Mouse (Mus musculus): ENCODE data around the gene Brpf3. TPM values are rescaled to one million over a fixed set of nuclear protein-coding genes. Genes with fewer than 3 reads are reported as not detected.

Brpf3 gene
- polyA plus RNA-seq, 1 experiment from 2014 or later, result 6.0 TPM

Other genes starting within 250 kb of the Brpf3 start
- 0.47 TPM in 1 of 2 replicates, not detected in the other for gene Clps, start 240.3 kb upstream of the Brpf3 start, polyA plus RNA-seq (2014; fragmentation: Nextera tagmentation; extraction: Ambion mirVana)
- gene Lhfpl5, start 225.4 kb upstream of the Brpf3 start, polyA plus RNA-seq (2014; fragmentation: Nextera tagmentation; extraction: Ambion mirVana), result 0.26 and 0.45 TPM in 2 replicates
- 60.6 and 61.1 TPM in 2 replicates for gene Srpk1, start 178.4 kb upstream of the Brpf3 start, polyA plus RNA-seq (2014; fragmentation: Nextera tagmentation; extraction: Ambion mirVana)
- 0.34 and 0.51 TPM in 2 replicates for gene Slc26a8, start 110.9 kb upstream of the Brpf3 start, polyA plus RNA-seq (2014; fragmentation: Nextera tagmentation; extraction: Ambion mirVana)
- 37.6 and 38.3 TPM in 2 replicates for gene Mapk14, start 109.8 kb upstream of the Brpf3 start, polyA plus RNA-seq (2014; fragmentation: Nextera tagmentation; extraction: Ambion mirVana)
- gene AC170998.1, start 75.0 kb upstream of the Brpf3 start, polyA plus RNA-seq (2014; fragmentation: Nextera tagmentation; extraction: Ambion mirVana), result 2.2 and 2.5 TPM in 2 replicates
- 1.7 and 2.5 TPM in 2 replicates for gene Mapk13, start 31.8 kb upstream of the Brpf3 start, polyA plus RNA-seq (2014; fragmentation: Nextera tagmentation; extraction: Ambion mirVana)
- 0.11 TPM in 1 of 2 replicates, not detected in the other for gene Pnpla1, start 57.3 kb downstream of the Brpf3 start, polyA plus RNA-seq (2014; fragmentation: Nextera tagmentation; extraction: Ambion mirVana)
- 0.09 TPM in 2 replicates for gene 4930539E08Rik, start 114.2 kb downstream of the Brpf3 start, polyA plus RNA-seq (2014; fragmentation: Nextera tagmentation; extraction: Ambion mirVana)
- gene Pxt1, start 142.8 kb downstream of the Brpf3 start, polyA plus RNA-seq (2014; fragmentation: Nextera tagmentation; extraction: Ambion mirVana), result not detected in 2 replicates
- gene Kctd20, start 150.9 kb downstream of the Brpf3 start, polyA plus RNA-seq (2014; fragmentation: Nextera tagmentation; extraction: Ambion mirVana), result 53.2 and 53.5 TPM in 2 replicates
- gene Stk38, start 206.9 kb downstream of the Brpf3 start, polyA plus RNA-seq (2014; fragmentation: Nextera tagmentation; extraction: Ambion mirVana), result 68.0 and 70.3 TPM in 2 replicates
- 340 and 357 TPM in 2 replicates for gene Srsf3, start 231.5 kb downstream of the Brpf3 start, polyA plus RNA-seq (2014; fragmentation: Nextera tagmentation; extraction: Ambion mirVana)

Data from heart, embryonic 14.5 days (tissue).